Mouse (Mus musculus) left cerebral cortex, postnatal 25 days (tissue): ENCODE measurements at regions not wholly inside any gene's neighbourhood (a gene's known extent, or its start where the extent isn't known, plus 50 kb on each side); places are given as distances from the start of the nearest gene placed in this dataset.

Experiments
- DNase-seq, 2 experiments: peaks; one replicate each; pipeline ENCODE4 v3.0.0; 2022; ENCODE audit warnings: low spot score in 2 of 2, mixed read lengths in 1 of 2
- intact Hi-C: fragments of 180-260 bp; cut with DNase I; formaldehyde crosslinking; loops from one replicate; pipeline ENCODE4 v1.15.1; 2025

DNA sequence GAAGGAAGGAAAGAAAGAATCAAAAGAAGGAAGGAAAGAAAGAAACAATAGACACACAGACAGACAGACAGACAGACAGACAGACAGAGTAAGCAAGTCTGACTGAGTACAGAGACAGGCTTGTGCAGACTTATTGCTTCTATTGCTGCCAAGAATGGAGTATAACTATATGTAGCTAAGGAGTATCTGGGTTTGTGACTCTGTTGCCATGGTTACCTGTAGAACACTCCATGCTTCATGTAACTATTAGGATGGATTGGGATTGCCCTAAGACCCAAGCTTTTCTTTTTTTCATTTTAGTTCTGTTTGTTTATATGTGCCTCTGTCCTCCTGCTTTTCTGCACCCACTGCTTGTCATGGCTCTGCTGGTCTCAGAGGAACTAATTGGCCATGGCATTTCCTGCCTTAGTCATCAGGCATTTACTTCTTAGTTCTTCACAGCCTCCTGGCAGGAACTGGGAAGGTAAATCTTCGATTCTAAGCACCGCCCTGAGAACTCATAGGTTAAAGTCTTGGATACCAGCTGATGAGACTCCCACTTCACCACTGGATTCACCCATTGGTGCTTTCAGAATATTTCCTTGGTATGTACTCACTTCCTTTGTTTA lies 1035.9 kb upstream of the Adgrl4 start:
- DNase-seq = peak in 1 of 2 experiments; percentile 19
- intact Hi-C loops = no loop called here

DNA sequence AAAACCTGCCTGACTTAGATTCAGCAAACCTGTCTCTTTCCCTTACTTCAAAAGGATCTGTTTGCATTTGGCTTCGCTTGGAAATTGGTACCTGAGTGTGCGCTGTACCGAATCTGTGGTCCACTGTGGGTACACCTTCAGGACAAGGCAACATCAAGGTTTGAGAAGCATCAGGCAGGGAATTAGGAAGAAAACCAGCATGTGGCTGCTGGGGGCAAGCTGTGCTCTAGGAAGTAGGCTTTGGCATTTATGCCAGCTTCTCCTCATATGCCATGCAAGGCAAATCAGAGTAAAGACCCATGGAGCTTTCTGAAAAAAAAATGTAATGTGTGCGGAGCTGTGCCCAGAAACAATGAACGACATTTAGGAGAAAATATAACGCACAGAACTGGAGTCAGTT lies 1031.6 kb upstream of the Adgrl4 start:
- intact Hi-C loops = no loop called here
- no peak for DNase-seq

DNA sequence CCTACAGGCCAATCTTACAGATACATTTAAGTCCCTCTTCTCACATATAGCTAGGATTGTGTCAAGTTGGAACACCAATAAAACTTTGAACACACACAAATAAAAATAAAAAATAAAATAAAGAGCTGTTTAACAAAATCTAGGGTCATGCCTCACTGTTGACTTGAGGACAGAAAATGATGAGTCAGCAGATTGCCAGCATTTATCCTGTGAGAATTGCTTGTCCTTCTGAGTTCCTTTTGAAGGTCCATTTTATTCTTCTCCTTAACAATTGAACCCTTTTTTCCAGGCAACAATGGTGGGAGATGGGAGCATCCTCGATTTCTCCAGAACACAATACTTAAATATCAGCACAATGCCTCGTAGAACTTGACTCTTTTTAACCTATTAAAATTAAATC lies 1022.4 kb upstream of the Adgrl4 start:
- DNase-seq = no peak
- intact Hi-C loops = no loop called here

DNA sequence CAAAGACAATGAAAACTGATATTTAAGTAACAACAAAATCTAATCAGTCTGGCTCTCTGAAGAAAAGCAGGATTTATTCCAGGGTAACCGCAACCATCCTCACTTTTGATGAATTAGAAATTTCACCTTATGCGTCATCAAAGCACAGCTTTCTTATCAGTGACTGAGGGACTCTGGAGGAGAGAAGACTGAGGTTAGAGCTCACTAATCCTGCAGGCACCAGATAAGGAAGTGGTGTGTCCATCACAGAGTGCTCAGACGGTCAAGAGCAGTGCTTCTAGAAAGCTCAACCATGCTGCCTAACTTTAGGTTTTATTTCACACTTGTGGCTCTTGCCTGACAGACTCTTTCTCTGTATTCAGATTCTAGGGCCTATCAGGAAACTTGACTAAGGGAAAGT lies 1021.2 kb upstream of the Adgrl4 start:
- intact Hi-C loops = no loop called here

DNA sequence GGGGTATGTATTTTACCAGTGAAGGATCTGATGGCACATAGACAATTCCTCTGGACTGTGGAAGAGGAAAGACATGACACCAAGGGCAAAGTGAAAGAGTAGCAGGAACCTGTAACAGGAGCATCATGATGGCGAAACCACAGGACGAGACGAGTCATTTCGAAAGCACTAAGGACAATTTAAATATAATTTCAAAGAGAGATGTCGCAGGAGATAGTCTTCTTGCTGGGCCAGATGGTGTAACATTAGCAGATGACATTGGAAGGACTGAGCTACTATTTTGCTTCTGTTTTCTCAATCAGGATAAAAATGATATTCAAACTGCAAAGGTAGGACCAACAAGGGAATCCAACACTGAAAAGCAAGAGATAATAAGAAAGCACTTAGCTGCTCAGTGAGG lies 1009.7 kb upstream of the Adgrl4 start:
- no peak for DNase-seq
- intact Hi-C loops = no loop called here

More for the DNA sequence above, 1021.2 kb upstream of the Adgrl4 start:
- no peak for DNase-seq

DNA sequence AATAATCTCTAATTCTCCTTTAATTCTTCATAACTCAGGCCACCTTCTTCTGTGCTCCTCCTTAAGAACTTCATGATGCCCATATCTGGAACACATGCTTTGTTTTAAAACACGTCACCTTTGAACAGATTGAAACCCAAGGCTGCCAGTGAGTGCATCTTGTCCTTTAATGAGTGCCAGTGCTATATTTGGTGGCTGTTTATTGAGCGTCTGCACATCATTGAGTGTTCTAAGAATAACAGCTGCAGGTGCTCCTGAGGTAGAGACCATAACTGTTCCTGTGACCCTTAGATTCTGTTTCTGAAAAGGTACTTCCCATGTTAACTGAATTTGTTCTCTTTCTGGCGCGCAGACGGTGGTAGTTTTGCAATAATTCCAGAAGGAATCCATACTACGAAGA lies 1006.4 kb upstream of the Adgrl4 start:
- intact Hi-C loops = no loop called here

DNA sequence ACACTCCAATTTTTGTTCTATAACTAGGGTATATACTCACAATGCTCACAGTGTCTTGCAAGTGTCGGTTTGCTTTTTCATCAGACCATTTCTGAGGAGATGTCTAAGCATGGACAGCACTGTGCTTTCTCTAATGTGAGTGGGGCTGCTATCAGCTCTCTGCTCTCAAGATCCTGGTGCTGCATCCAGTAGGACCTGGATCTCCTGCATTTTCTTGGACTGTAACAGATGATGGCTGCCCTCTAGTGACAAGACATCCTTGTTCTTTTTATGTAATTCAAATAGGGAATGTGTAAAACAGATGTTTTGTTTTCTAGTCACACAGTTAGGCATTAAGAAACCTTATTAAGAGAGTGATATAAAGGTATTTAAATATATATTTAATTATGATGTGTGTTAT lies 1002.5 kb upstream of the Adgrl4 start:
- intact Hi-C loops = no loop called here
- DNase-seq = peak; percentile 33 to 58

More for the DNA sequence above, 1006.4 kb upstream of the Adgrl4 start:
- DNase-seq = no peak

DNA sequence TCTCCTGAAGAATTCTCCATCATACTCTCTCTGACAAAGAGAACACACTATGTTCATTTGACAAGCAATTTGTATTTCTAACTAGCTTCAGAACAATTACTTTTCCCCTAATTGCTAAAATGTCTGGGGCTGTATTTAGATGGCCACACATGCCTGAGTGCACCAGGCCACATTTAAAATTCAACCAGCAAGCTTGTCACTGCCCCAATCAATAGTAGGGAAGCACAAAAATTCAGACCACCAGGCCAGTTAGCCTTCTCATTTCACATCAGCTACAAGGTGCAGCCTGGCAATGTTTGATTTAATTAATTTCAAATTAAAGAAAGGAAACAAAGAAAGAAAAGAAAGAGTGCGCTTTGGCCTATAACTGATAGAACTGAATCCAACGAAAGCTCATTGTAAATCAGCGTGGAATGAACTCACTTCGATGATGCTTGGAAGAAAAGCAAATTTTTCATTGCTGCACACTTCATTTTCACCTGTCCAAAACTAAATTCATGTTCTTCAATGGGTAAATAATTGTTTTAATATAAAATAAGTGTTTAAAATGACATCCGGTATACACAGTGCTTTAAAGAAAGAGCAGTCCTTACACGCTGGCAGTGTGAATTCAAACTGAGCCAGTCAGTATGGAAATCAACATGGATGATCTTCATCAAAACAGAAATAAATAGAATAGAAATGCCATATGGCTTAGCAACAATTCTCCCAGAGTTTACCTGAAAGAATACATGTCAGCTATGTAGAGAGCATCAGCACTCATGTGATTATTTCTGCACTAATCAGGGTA lies 1001.7 kb upstream of the Adgrl4 start:
- intact Hi-C loops = no loop called here
- no peak for DNase-seq
